Mouse (Mus musculus) kidney, adult 8-10 months (tissue): ENCODE data around the gene Ccr5.

Source experiments
- DNase-seq, 2 experiments: peaks; one replicate each; pipeline ENCODE4 v3.0.0; 2022

The Ccr5 gene

DNA sequence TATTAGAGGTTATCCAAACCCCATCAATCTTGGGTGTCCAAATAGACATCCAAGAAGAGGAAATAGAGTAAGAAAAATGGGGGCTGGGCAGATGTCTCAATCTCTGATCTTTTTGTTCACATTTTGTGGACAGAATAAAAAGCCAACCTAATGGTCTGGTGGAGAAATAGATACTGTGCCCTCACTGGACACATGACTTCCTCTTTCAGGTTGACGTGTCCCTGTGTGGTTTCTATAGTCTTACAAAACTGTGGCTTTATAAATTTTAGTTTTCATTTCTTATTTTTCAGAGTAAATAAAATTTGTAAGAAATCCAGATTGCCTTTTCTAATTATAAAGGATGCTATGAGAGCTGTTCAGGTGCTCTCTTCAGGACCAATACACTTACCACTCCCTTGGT is 22.3 kb downstream of the Ccr5 start:
- DNase-seq: no peak

- no peak for DNase-seq
These were observed 25.0 kb downstream of the Ccr5 start for GRCm38 (mm10) chr9:124146307-124146706.
